Mouse (Mus musculus): ENCODE data around the gene Nup35.

The Nup35 gene

GRCm38 (mm10) chr2:80616854-80617737 lies at the start of gene Nup35, which contains the start of gene Dusp19:
TSS of gene Nup35 (plus strand) at chr2:80617236.
TSS of gene Dusp19 (plus strand) at chr2:80617045.
- peak; percentile 84 to 86 for DNase-seq (ENCODE audit: low spot score in 2 of 2)

- DNase-seq (ENCODE audit: low spot score in 2 of 2): no peak
Observed at GRCm38 (mm10) chr2:80567411-80567810, 49.6 kb upstream of the Nup35 start.

DNA sequence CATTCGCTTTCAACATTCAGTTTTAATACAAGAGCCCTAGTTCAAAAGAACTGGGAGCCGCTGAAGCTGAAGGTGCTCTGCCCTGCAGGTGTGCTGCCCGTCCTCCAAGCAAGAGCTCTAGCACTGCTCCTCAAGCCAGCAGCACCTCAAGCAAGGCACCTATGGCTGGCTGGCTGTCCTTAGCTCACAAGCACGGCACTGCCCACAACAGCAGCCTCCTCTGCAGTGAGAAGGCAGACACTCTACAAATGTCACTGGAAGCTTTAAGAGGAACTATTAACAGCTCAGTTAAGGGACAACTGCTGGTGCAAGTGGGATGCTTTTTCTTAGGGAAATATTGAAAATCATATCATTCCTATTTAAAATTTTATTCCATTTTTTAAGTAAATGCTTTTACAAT lies 46.4 kb upstream of the Nup35 start:
- no peak for DNase-seq (ENCODE audit: low spot score in 2 of 2)

DNA sequence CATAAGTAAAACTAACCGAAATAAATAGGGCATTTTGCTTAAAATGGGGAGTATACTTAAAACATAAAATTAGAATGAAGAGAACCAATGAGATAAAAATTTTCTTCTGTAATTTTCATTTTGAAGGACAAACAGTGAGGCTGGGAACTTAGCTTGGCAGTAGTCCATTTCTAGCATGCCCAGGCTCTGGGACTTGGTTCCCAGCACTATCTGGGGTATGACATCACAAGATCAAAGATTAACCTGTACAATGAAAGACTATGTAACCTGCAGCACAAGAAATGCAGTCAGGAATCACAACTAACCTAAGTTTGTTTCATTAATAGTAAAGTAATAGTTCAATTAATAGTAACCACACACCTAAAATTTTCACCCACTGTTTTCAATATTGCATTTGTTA lies 39.8 kb upstream of the Nup35 start:
- DNase-seq (ENCODE audit: low spot score in 2 of 2): no peak

DNA sequence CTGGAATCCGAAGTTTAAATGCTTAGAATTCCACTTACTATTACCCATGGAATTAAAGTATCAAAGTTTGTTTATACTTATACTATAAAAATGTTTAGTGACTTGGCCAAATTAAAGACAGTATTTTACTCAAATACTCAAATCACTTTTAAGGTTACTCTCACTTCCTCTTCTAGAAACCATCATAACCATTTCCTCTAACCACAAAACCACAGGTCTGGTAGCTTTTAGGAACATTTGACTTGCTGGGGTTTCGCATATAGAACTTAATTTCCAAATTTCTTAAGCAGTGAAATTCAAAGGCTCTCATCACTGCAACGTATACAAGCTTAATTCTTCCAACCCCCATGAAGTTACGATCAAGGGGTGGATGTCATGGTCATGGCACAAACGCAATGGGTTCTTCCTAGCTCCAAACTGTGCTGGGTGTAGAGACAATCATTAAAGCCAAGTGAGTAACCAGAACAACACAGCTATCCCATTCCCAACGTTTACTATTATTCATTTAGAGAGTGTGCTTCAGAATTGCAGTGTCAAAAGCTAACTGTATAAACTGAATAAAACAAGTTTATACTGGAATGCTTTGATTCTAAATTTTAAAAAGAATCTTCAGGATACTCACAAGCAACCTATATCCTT lies 37.7 kb upstream of the Nup35 start:
- DNase-seq (ENCODE audit: low spot score in 2 of 2): no peak

DNA sequence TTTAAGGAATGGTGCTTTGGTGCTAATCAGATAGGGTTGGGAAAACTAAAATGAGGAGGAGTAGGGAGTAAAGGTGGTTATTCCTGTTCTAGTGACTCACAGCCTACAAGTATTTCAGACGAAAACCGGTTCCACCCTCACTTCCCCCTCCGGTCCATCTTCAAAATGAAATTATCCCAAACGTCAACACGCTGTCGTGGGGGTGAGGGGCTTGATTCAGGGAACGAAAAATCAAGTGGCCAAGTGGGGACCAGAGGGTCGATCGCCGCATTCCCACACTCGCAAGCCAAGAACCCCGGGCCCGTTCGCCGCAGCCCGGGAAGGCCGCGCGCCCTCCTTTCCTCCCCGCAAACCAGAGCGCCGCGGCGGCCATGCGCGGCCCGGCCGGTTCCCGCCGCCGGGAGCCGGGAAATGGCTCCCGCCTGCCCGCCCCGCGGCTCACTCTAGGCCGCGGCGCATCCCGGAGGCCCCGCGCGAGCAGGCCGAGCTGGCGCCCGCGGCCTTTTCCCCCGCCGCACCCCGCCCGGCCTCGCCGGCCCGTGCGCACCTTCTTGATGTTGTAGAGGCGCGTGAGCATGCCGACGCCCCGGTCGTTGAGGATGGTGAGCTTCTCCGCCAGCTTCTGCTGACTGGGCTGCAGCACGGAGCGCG lies 36.6 kb upstream of the Nup35 start:
- DNase-seq (ENCODE audit: low spot score in 2 of 2): peak in 1 of 2 experiments; percentile 24

GRCm38 (mm10) chr2:80581043-80581711 lies 35.9 kb upstream of the Nup35 start, which contains the start of gene Nckap1:
TSS of gene Nckap1 (minus strand) at chr2:80581380.
- peak; percentile 60 to 73 for DNase-seq (ENCODE audit: low spot score in 2 of 2)

DNA sequence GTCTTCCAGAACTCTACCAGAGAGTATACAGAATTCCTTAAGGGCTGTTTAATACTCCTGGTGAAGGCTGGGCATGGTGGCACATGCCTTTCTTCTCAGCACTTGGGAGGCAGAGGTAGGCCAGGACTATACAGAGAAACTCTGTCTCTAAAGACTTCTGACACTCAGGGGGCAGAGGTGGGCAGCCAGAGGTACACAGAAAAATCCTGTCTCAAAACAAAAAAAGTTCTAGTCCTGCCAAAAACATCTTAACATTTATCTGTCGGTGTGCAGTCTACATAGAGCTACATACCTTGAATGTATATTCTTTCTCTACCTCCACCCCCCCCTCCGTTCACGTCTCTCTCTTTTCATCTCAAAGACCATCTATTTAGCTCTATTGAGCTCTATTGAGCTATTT lies 34.7 kb upstream of the Nup35 start:
- DNase-seq (ENCODE audit: low spot score in 2 of 2): no peak

DNA sequence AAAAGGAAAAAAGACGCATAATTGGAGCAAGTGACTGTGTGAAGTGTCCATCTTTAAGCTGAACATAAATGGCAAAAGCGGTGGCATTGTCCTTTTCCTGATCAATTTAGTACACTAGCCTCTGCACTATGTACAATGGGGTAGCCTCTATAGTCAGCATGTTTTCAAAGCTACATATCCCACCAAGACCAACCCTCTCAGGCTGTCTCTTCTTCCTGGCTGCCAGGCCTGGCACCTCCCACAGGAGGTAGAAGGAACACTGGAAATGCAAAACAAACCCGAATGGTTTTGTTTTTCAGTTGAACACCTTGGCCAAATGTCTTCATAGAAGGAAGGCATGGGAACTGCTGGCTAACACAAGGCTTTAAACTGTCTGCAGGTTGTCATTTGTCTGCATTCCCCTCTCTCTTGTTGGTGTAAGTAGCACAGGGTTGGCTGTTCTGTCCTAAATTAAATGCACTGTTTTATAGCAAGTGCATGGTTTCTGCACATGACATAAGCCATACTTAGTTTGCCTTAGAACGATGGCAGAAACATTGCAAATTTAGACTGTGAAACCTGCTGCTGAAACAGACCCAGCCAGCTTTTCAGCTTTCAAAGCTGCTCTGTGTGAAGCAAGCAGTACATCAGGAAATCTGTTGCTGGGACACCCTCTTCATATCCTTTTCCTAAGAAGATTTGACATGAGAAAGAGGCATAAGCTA lies 22.7 kb upstream of the Nup35 start:
- DNase-seq (ENCODE audit: low spot score in 2 of 2): no peak

DNA sequence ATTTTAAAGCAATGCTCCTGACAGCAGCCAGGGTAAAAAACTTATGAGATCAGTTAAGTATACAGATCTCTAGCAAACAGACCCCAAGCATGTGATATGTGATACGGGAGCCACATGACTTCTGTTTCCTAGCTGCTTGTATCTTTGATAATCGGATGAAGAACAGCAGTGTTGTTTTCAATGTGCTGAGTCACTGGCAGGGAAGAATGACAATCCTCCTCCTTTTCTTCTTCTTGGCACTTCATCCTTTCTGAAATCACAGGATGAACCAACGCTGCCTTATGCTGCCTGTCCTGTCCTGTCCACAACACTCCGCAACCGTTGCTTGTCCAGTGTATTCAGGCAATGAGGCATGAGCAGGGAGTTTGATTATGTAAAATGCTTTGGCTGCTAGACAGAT lies 20.1 kb upstream of the Nup35 start:
- DNase-seq (ENCODE audit: low spot score in 2 of 2): no peak

GRCm38 (mm10) chr2:80599850-80600249 lies 17.2 kb upstream of the Nup35 start:
- no peak for DNase-seq (ENCODE audit: low spot score in 2 of 2)

GRCm38 (mm10) chr2:80600611-80601010 lies 16.4 kb upstream of the Nup35 start:
- DNase-seq (ENCODE audit: low spot score in 2 of 2): no peak

DNA sequence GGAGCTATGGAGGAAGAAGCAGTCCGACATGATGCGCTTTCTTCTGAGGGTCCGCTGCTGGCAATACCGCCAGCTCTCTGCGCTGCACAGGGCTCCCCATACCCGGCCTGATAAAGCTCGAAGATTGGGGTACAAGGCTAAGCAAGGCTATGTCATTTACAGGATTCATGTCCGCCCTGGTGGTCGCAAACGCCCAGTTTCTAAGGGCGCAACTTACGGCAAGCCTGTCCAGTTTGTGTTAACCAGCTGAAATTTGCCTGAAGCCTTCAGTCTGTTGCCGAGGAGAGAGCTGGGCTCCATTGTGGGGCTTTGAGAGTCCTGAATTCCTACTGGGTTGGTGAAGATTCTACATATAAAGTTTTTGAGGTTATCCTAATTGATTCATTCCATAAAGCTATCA lies 14.3 kb upstream of the Nup35 start:
- DNase-seq (ENCODE audit: low spot score in 2 of 2): no peak

GRCm38 (mm10) chr2:80603771-80604426 lies 13.1 kb upstream of the Nup35 start:
- no peak for DNase-seq (ENCODE audit: low spot score in 2 of 2)

DNA sequence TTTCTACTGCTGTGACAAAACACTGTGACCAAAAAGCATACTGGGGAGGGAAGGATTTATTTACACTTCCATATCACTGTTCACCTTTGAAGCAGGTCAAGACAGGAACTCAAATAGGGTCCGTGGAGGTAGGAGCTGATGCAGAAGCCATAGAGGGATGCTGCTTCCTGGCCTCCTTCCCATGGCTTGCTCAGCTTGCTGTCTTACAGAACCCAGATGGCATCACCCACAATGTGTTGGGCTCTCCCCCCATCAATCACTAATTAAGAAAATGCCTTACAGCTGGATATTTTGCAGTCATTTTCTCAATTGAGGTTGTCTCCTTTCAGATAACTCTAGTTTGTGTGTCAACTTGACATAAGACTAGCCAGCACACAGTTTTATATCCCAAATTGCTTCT lies 4.8 kb upstream of the Nup35 start:
- no peak for DNase-seq (ENCODE audit: low spot score in 2 of 2)

DNA sequence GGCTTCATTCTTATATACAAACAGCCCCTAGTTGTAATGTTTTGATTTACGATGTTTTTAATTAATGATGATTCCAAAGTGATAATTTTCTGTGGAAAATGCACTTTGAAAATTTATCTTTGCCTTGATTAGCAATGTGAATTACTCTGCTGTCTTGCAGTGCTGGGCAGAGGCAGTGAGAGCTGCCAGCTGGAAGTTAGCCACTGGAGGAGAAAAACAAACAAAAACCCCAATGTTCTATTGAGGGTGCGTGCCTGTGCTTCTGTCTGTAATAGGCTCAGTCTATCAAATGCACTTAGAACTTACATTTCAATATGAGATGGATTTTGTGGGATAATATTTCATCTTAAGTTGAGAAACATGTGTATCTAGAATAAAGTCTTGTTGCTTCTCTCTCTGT lies 4.2 kb upstream of the Nup35 start:
- DNase-seq (ENCODE audit: low spot score in 2 of 2): no peak

GRCm38 (mm10) chr2:80618991-80619390 lies 2.0 kb downstream of the Nup35 start:
- DNase-seq (ENCODE audit: low spot score in 2 of 2): no peak

GRCm38 (mm10) chr2:80621921-80622320 lies 4.9 kb downstream of the Nup35 start:
- DNase-seq (ENCODE audit: low spot score in 2 of 2): no peak

GRCm38 (mm10) chr2:80624523-80624922 lies 7.5 kb downstream of the Nup35 start:
- DNase-seq (ENCODE audit: low spot score in 2 of 2): no peak

GRCm38 (mm10) chr2:80632336-80633026 lies 15.4 kb downstream of the Nup35 start:
- no peak for DNase-seq (ENCODE audit: low spot score in 2 of 2)
